Mouse (Mus musculus) kidney, adult 18-20 months (tissue): ENCODE data around the gene Gm49416.
A peak's percentile ranks its signal among the peaks of the same experiment; 100 is the strongest.

Source experiments
- DNase-seq: peaks from one replicate; pipeline ENCODE4 v3.0.0; 2021

Gene Gm49416

DNA sequence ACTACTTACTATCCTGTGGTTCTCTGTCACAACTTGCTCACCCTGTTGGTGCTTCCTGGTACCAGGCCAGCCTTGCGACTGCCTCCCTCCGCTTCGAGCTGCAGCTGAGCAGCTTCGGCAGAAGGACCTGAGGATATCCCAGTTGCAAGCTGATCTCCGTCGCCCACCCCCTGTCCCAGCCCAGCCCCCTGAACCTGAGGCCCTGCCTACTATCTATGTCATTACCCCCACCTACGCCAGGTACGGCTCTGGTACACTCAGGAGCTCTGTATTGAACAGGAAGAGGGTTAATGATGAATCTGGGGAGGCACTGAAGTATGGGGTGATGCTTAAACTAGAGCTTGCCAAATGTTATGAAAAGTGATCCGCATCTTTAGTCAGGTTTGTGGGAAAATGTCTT, 33.0 kb downstream of the Gm49416 start:
- DNase-seq: no peak

- no peak for DNase-seq
These were observed 38.0 kb downstream of the Gm49416 start for GRCm38 (mm10) chr19:8926766-8927165.

DNA sequence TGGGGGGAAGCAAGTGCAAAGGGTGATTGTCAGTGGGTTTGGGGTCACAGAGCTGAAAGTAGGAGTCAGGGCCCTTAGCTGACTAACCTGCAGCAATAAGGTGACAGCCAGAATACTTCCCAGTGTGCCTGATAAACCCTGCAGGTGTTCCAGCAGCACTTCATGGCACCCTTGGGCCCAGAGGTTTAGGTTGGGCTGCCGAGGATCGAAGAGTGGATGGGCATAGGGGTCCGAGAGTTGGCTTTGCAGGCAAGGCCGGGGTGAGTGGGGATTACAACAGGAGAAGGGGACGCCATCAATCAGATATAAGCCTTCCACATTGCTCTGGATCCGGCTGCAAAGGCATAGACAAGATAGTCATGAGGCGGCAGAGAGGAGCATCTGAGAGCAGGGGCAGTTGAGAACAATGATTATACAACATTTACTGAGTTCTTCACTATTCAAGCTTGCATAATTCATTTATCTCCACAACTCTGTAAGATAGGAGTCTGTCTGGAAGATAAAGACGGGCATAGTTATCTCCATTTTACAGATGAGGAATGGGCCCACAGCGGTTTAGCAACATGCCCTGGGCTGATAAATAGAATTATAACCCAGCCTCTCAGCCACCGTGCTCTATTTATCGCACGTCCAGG, 39.3 kb downstream of the Gm49416 start:
- no peak for DNase-seq

DNA sequence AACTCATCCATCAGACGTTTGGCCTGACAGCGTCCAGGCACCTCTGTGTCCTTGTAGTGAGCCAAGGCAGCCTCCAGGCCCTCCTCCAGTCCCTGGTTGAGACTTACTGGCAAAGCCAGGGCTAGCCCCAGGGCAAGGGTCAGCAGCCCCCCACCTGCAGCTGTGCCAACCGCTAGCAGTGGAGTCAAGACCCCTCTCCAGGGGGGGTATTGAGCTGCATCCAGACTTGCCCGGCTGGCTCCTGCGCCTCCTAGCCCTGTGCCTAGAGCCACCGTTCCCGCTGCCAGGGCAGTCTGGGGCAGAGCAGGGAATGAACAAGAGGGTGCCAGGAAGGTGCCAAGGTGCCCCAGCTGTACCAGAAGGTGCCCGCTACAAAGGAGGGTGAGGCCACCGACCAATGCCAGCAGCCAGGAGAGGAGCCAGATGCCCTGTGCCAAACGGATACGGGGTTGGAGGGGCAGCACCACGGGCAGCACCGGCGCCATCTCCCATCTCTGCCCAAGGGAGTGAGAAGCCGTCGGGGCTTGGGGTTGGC, 40.0 kb downstream of the Gm49416 start:
- no peak for DNase-seq

DNA sequence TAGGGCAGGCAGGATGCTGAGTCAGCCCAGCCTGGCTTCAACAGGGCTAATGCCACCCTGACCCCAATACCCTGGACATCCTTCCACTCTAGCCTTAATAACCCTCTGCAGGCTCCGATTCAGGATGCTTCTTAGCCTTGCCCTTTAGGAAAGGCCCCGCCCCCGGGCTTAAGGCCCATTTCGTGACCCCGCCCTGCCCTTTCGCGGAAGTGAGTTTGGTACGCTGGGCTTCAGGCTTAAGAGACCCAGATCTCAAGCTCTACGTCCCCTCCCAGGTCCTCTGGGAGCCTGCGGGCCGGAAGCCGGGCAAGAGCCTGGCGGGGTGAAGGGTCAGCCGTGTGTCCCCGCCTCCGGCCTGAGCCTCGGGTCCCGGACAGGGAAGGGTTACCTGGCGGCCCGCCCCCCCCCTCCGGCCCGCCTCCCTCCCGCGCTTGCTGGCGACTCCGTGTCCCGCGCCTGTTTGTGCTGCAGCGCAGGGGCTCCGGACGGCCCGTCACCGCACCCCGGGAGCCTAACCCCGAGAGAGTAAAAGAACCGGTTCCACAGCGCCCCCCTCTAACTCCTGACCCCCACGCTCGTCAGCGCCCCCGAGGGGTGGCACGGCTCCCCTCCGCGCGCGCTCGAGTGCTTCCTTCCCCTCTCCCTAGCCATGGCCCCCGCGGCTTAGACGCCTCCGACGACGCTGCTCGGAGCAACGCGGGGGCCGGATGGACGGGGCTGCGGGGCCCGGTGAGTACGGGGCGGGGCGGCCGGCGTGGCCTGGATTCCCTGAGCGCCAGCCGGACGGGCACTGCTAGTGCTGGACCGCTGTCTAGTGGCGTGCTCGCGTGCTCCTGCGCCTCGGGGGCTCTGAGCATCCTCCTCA, 40.7 kb downstream of the Gm49416 start, which contains the start of the genes Rom1 and Eml3:
TSS of gene Rom1 (minus strand) at position 133 of the 865 bp plus-strand sequence.
TSS of gene Eml3 (plus strand) at position 329 of the 865 bp plus-strand sequence.
- peak; percentile 95 for DNase-seq

GRCm38 (mm10) chr19:8930117-8930516, 41.4 kb downstream of the Gm49416 start:
- no peak for DNase-seq

DNA sequence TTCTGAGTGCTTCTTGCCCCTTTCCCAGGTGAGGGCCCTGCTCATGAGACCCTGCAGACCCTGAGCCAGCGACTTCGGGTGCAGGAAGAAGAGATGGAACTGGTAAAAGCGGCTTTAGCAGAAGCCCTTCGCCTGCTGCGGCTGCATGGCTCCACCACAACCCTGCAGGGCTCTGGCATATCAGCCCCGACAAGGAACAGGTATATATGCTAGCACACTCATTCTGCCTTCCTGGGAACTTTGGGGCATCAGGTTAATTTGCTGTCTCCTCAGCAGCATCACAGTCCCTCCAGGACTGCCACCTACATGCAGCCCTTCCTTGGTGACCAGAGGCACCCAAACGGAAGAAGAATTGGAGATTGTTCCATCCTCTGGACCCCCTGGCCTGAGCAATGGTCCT, 42.0 kb downstream of the Gm49416 start:
- no peak for DNase-seq

DNA sequence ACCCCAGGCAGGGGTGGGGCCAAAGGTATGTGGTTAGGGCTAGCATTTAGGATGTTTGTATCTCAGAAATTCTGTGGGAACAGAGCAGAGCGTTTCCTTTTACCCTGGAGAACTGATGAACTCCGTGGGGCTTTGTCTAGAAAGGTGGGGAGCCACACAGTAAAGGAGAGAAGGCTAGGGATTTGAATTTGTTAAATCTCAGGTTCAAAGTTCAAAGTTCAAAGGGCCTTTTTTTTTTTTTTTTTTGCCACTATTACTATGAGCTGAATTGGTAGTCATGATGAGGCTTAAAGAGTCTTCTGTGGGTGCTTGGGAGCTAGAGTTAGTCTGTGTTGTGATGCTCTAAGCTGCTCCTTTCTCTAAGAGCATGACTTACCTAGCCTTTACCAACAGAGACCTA, 48.0 kb downstream of the Gm49416 start:
- no peak for DNase-seq

GRCm38 (mm10) chr19:8940526-8941133, 51.9 kb downstream of the Gm49416 start:
- DNase-seq: no peak

DNA sequence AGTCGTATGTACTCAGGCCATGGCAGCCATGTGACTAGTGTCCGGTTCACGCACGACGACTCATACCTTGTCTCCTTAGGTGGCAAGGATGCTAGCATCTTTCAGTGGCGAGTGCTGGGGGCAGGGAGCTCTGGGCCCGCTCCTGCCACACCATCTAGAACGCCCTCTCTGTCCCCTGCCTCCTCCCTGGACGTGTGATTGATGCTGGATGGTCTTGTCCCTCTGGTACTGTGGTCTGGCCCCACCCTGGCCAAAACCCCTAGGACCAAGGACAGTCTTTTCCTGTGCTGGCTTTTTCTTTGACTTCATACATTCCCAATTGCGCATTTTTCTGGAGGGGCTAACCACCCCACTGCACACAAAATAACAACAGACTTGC, 52.4 kb downstream of the Gm49416 start:
- no peak for DNase-seq

- peak; percentile 95 for DNase-seq
These were observed 52.9 kb downstream of the Gm49416 start, which contains the start of gene Mta2 for GRCm38 (mm10) chr19:8941515-8942217. Mta2 (plus strand) TSS chr19:8941875.

DNA sequence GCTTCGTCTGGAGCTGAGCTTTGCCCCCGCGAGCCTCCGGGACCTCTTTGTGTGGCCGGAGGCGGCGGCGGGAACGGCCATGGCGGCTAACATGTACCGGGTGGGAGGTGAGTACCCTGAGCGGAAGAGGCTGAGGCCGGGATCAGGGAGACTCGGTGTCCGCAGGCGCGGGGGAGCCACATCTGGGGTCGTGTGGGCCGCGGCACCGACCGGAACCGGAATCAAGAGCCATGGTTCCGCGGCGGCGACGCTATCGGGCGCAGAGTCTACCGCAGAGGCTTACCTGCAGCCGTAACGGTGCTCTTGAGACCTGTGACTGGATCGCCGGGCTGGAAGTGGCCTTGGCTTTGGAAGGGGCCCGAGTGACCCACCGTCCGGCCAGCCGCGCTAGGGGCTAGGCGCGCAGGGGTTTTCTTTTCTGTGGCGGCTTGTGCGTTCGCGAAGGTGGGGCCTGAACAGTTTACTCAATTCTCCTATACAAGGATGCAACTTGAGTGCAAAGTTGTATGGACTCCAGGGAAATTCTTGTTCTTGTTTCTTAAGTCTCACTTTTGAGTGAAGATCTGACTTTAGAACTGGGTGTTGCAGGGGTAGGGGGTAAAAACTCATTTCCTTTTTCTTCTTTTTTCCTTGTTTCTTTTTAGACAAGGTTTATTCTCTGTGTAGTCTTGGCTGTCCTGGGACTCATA, 53.7 kb downstream of the Gm49416 start:
- DNase-seq: no peak

DNA sequence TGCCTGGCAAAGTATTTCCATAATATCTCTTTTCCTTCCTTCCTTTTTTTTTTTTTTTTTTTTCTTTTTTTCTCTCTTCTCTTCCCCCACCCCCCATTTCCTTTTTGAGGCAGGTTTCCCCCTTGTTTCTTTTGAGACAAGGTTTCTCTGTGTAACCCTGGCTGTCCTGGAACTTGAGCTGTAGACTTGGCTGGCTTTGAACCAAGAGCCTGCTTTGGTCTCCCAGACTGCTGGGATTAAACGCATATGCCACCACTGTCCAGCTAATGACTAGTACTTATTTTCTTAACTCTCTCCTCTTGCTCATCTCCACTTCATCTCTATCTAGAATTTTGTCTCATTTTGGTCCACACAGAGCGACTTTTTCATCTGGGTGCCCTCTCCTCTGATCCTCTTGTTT, 54.3 kb downstream of the Gm49416 start:
- no peak for DNase-seq

- DNase-seq: no peak
These were observed 55.3 kb downstream of the Gm49416 start for GRCm38 (mm10) chr19:8944062-8944461.

- peak; percentile 72 for DNase-seq
These were observed 56.0 kb downstream of the Gm49416 start for GRCm38 (mm10) chr19:8944750-8945149.
